Mouse (Mus musculus): ENCODE data around the gene Knstrn. TPM values are rescaled to one million over a fixed set of nuclear protein-coding genes. Genes with fewer than 3 reads are reported as not detected.

Gene Knstrn
- total and polyA plus RNA-seq, 3 experiments, result 72.9 to 97.2 (median 72.9) TPM

- H3K36me3 ChIP-seq (replicated peaks in 1 of 2; ENCODE audit: control insufficient read depth in 1 of 2, insufficient read depth in 1 of 2, low read length in 1 of 2), result no peaks in the 10 kb centered on the region
- dilution Hi-C loops (cut with MboI; ENCODE audit: extremely low pct_ligation_motif_present, extremely low pct_unique_long_range_greater_than_20kb, low sequenced_read_pairs), result no loop called here
- in situ Hi-C loops (cut with MboI; ENCODE audit: low pct_ligation_motif_present, low pct_unique_long_range_greater_than_20kb, low sequenced_read_pairs), result no loop called here
- TF ChIP-seq CTCF (conservative IDR thresholded peaks at IDR 0.05 in 1 of 2, IDR thresholded peaks at IDR 0.05 in 1 of 2; ENCODE audit: low read depth in 2 of 2, low read length in 2 of 2), result no peak
- TF ChIP-seq EP300 (IDR thresholded peaks at IDR 0.05; ENCODE audit: low read length), result no peak
- TF ChIP-seq TBP (conservative IDR thresholded peaks at IDR 0.05; ENCODE audit: low read depth, low read length), result no peak
- no peak for TF ChIP-seq MXI1 (IDR thresholded peaks at IDR 0.05; ENCODE audit: low read depth, low read length)
- no peak for TF ChIP-seq TCF12 (IDR thresholded peaks at IDR 0.05; ENCODE audit: low read depth, low read length)
- no peak for TF ChIP-seq MYC (IDR thresholded peaks at IDR 0.05; ENCODE audit: low read depth, low read length)
- no peak overlapping the region for H3K4me3 ChIP-seq (replicated peaks in 1 of 3; ENCODE audit: low read depth in 2 of 3, low read length in 2 of 3, poor library complexity in 1 of 3)
- no peak overlapping the region for H3K9ac ChIP-seq (ENCODE audit: insufficient read depth, low read depth)
- peaks cover 0 to 13% of the 10 kb centered on the region in 2 experiments; a peak in 2 of 4 replicates for H3K4me1 ChIP-seq (ENCODE audit: control insufficient read depth in 1 of 2, insufficient read depth in 2 of 2)
- H3K27me3 ChIP-seq (replicated peaks), result peaks cover 59% of the 10 kb centered on the region
- no peak overlapping the region for H3K27ac ChIP-seq (ENCODE audit: insufficient read depth, low read depth)
- no peak for DNase-seq (ENCODE audit: extremely low read depth)
- H3K4me2 ChIP-seq (ENCODE audit: insufficient read depth, low read depth, poor library complexity, severe bottlenecking), result no peak overlapping the region
- no peaks in the 10 kb centered on the region for H3K79me2 ChIP-seq (replicated peaks; ENCODE audit: control insufficient read depth, extremely low read depth, insufficient read depth, poor library complexity, severe bottlenecking)
- H3K9me3 ChIP-seq (replicated peaks; ENCODE audit: low read length), result no peaks in the 10 kb centered on the region
Measured at GRCm38 (mm10) chr2:118776295-118776694, 37.5 kb upstream of the Knstrn start.

- Histone ChIP-seq H3K36me3 (replicated peaks in 1 of 2; ENCODE audit: control insufficient read depth in 1 of 2, insufficient read depth in 1 of 2, low read length in 1 of 2) (no peaks in the 10 kb centered on the region), H3K4me1 (ENCODE audit: control insufficient read depth in 1 of 2, insufficient read depth in 2 of 2) (peaks cover 0 to 13% of the 10 kb centered on the region in 2 experiments; a peak in 2 of 4 replicates), H3K4me3 (replicated peaks in 1 of 3; ENCODE audit: low read depth in 2 of 3, low read length in 2 of 3, poor library complexity in 1 of 3) (no peak overlapping the region), H3K9ac (ENCODE audit: insufficient read depth, low read depth) (no peak overlapping the region), H3K27ac (ENCODE audit: insufficient read depth, low read depth) (no peak overlapping the region), H3K4me2 (ENCODE audit: insufficient read depth, low read depth, poor library complexity, severe bottlenecking) (no peak overlapping the region), H3K9me3 (replicated peaks; ENCODE audit: low read length) (no peaks in the 10 kb centered on the region), H3K27me3 (replicated peaks) (peaks cover 63% of the 10 kb centered on the region), H3K79me2 (replicated peaks; ENCODE audit: control insufficient read depth, extremely low read depth, insufficient read depth, poor library complexity, severe bottlenecking) (no peaks in the 10 kb centered on the region)
- no peak for TF ChIP-seq ZNF384 (IDR thresholded peaks at IDR 0.05; ENCODE audit: low read depth, low read length)
- no peak for TF ChIP-seq TBP (conservative IDR thresholded peaks at IDR 0.05; ENCODE audit: low read depth, low read length)
- no peak for TF ChIP-seq MYC (IDR thresholded peaks at IDR 0.05; ENCODE audit: low read depth, low read length)
- no peak for TF ChIP-seq CHD1 (IDR thresholded peaks at IDR 0.05; ENCODE audit: low read depth, low read length)
- TF ChIP-seq SIN3A (IDR thresholded peaks at IDR 0.05; ENCODE audit: low read length), result no peak
- no peak for TF ChIP-seq MXI1 (IDR thresholded peaks at IDR 0.05; ENCODE audit: low read depth, low read length)
- no peak for TF ChIP-seq NRF1 (IDR thresholded peaks at IDR 0.05; ENCODE audit: low read depth, low read length)
- no peak for TF ChIP-seq CHD2 (IDR thresholded peaks at IDR 0.05; ENCODE audit: low read length)
- TF ChIP-seq GABPA (IDR thresholded peaks at IDR 0.05; ENCODE audit: insufficient replicate concordance, low read depth, low read length), result no peak
- TF ChIP-seq POLR2AphosphoS2 (IDR thresholded peaks at IDR 0.05; ENCODE audit: low read depth, low read length), result no peak
- TF ChIP-seq NELFE (IDR thresholded peaks at IDR 0.05; ENCODE audit: low read depth, low read length), result no peak
- TF ChIP-seq USF2 (conservative IDR thresholded peaks at IDR 0.05; ENCODE audit: low read depth, low read length), result no peak
- TF ChIP-seq ZC3H11A (IDR thresholded peaks at IDR 0.05; ENCODE audit: low read depth, low read length), result no peak
- no peak for TF ChIP-seq USF1 (IDR thresholded peaks at IDR 0.05; ENCODE audit: low read depth, low read length)
- no peak for TF ChIP-seq HCFC1 (IDR thresholded peaks at IDR 0.05; ENCODE audit: low read depth, low read length)
- TF ChIP-seq UBTF (IDR thresholded peaks at IDR 0.05; ENCODE audit: low read depth, low read length), result no peak
- no peak for TF ChIP-seq MEF2A (IDR thresholded peaks at IDR 0.05; ENCODE audit: borderline replicate concordance, low read depth, low read length)
- no peak for TF ChIP-seq RAD21 (IDR thresholded peaks at IDR 0.05; ENCODE audit: low read depth, low read length)
- no peak for TF ChIP-seq JUND (conservative IDR thresholded peaks at IDR 0.05; ENCODE audit: low read depth, low read length)
- in situ Hi-C loops (cut with MboI; ENCODE audit: low pct_ligation_motif_present, low pct_unique_long_range_greater_than_20kb, low sequenced_read_pairs) (no loop called here), dilution Hi-C loops (cut with MboI; ENCODE audit: extremely low pct_ligation_motif_present, extremely low pct_unique_long_range_greater_than_20kb, low sequenced_read_pairs) (no loop called here)
- no peak for DNase-seq (ENCODE audit: extremely low read depth)
Measured at GRCm38 (mm10) chr2:118778418-118778817, 35.4 kb upstream of the Knstrn start.

Data from CH12.LX (cell line).